Mouse (Mus musculus) testis, postnatal 14 days (tissue): Measurements from ENCODE around the gene Jazf1.

Experiments
- DNase-seq: peaks from one replicate; pipeline ENCODE4 v3.0.0; 2021; ENCODE audit warnings: low spot score

Jazf1 gene

DNA sequence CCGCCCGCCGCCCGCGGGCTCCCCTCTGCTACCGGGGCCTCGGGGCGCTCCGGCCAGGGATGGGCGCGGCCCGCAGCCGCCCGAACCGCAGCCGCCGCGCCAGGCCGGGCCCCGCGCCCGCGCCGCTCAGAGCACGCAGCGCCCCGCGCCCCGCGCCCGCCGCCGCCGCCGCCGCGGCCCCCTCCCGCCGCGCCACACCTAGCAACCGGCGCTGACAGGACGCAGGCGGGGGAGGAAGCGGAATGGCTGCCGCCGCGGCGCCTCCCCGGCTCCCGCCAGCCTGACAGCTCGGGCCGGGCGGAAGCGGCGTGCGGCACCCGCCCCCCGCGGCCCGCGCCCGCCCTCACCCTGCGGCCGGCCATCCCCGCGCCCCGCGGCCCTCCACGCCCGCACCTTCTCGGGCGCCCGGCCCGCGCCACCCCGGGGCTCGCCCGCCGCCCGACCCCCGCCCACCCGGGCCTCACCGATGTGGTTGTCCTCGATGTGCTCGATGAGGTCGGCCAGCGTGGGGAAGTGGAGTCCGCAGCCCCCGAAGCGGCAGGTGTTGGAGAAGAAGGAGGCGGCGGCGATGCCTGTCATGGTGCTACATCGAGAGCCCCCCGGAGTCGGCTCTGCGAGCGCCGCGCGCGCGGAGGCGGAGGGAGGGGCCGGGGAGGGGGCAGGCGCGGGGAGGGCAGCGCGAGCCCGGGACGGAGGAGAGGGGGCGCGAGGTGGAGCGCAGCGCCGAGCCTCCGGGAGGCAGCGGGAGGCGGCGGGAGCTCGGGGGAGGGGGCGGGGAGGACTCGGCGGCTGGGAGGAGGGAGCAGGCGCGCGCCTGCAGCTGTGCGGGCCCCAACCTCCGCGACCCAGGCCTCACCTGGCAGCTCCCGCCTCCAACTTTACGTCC, at the start of gene Jazf1:
Jazf1 (minus strand) TSS at position 643 of the 886 bp plus-strand sequence.
- peak; percentile 74 for DNase-seq

DNA sequence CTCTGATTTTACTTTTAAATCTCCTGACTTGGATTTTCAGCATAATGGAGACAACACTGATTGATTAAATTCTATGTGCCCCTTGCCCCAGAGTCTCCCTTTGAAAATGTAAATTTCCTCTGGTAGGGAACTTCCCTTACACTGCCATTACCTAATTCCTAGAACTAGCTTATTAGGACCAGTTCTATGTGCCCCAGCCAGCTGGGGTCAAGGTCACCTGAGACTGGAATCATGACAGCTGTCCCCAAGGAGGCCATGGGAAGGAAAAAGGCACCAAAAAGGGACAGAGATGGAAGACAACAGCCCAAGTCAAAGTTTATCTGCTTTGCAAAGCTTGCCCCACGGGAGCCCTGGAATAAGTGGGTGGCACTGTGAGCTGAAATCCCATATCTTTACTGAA, 49.4 kb upstream of the Jazf1 start:
- DNase-seq = no peak

GRCm38 (mm10) chr6:53086879-53087278, 18.4 kb upstream of the Jazf1 start:
- no peak for DNase-seq

DNA sequence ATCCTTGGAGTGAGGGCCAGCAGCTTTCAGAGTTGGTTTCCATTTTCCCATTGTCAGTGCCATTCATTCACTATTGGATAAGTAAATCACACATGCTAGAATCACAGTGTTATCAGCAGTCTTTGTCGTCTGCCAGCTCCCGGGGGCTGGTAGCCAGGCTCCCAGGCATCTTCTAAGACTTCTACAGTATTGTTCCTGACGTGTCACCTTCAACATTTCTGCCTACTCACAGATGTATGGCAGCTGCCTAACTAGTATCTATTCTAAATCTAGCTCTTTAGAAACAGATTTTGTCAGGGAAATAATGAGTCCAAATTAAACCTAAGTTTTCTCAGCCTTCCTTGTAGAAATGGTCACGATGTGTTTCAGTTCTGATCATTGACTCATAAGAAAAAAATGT, 12.8 kb upstream of the Jazf1 start:
- no peak for DNase-seq

DNA sequence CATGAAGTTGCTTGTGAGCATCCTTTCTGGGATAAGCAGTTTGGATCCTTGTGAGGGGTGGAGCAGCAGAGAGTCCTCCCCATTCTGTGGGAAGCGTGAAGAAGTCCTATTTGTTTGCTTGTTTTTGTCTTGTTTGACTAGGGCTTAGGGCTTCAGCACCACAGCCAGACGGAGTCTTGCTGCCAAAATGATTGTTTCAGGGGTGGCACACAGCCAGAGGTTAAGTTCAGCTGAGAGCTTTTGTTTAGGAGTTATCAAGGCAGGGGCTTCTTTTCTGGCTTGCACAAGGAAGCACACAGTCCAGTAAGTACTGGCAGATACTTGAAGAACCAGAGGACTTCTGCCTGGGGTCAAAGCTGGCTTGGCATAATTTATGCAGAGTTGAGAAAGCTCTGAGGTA, 10.2 kb upstream of the Jazf1 start:
- DNase-seq = peak; percentile 17

DNA sequence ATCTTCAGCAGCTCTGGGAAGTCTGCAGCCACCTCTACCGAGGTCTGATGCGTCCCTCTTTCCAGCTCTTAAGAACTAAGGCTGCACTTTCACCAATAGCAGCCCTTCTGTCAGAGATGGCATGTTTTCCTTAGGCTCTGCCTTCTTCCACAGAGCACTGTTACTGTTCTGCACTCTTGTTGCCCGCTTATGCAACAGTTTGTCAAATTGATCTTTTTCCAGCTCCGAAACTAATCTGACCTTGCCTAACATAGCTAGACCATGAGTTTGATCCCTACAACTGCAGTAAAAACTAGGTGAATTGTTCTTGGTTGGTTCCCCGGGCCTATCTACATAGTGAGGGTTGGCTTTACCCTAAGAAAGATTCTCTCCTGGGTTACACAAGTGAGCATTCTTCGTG, 3.3 kb upstream of the Jazf1 start:
- no peak for DNase-seq

DNA sequence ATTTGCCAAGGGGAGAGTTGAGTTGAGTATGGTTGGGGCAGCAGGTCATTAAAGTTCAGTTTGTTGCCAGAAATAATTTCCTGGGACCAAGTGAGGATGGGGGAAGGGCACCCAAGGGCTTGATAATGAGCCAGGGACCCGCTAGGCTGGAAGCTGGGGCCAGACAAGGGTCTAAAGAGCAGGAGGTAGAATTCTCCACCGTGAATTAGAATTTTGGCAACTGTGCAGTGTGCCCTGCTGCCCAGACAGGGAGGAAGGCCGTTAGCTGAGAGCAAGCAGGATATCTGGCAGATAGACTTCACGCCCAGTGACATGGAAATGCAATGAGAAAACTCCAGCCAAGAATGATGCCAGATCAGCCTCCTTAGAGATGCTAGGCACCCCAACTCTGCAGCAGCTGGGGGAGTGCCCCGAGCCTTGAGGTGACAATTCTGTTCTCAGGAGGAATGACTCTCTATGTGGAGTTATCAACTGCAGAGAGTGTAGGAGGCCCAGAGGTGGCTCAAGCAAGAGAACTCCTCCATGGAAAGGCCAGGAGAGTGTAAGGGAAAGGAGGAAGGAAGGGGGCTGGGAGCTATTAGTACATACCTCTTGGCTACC, 1.6 kb upstream of the Jazf1 start:
- peak; percentile 63 for DNase-seq

DNA sequence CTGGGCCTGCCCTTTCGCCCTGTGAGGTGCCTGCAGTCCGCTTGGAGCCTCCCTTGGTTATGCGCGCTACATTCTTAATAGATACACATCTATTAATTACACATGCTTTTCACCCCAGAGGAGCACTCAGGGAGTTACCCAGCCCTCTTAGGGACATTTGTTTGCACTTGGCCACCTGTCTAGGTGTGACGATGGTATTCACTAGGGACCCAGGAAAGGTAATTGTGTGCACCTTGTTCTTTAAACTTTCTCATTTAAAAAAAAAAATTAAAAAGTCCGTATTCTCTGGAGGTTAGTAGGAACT, 396 bp upstream of the Jazf1 start:
- no peak for DNase-seq

GRCm38 (mm10) chr6:53067446-53067988, 914 bp downstream of the Jazf1 start:
- peak; percentile 62 for DNase-seq

- no peak for DNase-seq
Measured at GRCm38 (mm10) chr6:53066978-53067377, 1.5 kb downstream of the Jazf1 start.

DNA sequence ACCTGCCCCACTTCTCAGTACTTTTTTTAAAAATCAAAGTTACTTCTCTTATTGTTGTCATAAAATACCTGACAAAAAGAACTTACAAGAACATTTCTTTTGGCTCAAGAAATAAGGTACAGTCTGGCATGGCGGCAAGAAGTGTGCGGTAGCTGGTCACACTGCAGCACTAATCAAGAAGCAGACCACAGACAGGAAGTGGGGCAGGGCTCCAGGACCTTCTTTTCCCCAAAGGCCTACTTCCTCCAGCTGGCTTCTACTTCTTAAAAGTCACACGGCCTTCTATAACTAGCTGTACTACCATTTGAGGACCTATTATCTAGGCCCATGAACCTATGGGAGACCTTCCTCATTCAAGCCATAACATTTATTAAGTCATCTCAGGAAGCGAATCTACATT, 4.4 kb downstream of the Jazf1 start:
- DNase-seq = no peak

GRCm38 (mm10) chr6:53054909-53055308, 13.5 kb downstream of the Jazf1 start:
- DNase-seq = no peak

DNA sequence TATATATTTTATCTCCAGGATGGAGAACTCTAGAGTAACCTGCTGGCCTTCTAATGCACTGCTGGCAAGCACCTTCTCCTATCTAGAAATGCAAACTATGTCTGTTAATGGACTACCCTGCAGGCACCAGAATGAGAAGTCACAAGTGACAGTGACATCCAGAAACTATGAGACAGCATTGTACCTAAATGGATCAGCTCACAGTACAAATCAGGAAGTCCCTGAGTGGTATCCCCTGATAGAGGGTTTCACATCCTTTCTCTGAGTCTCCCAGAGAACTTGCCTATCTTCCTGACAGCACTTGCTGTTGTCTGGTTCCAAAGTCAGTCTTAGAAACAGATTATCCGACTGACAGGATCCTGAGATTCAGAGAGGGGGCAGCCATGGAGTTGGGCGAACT, 22.9 kb downstream of the Jazf1 start:
- no peak for DNase-seq

- DNase-seq = no peak
Measured at GRCm38 (mm10) chr6:53038176-53038575, 30.3 kb downstream of the Jazf1 start.

DNA sequence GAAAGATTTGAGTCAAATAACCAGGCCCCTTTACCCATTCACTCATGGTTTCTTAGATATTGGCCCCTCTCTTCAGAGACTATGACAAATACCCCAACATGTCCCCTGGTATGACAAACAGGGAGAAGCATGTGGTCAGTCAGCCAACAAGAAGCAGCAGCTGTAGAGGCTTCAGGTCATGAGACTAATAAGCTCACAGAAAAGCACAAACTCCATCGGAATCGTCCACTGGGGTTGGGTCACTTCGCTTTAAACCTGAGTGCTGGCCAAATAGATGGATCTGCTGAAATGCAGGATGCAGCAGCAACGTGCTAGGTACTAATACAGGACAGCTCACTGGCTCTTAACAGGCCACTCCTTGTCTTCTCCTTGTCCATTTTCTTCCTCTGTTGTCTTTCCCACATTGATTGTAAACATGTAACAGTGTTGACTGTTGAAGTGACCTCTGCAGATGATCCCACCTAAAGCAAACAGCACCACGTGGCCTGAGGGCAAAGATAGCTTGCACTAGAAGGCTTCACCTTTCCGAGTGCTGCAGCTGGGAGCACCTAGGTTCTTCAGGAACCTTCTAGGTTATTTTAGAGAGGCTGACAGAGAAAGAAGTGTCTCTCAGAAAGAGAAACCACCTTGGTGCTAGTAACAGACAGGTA, 33.9 kb downstream of the Jazf1 start:
- no peak for DNase-seq

GRCm38 (mm10) chr6:53032730-53033484, 35.5 kb downstream of the Jazf1 start:
- no peak for DNase-seq

- no peak for DNase-seq
Measured at GRCm38 (mm10) chr6:53022069-53022468, 46.4 kb downstream of the Jazf1 start.

DNA sequence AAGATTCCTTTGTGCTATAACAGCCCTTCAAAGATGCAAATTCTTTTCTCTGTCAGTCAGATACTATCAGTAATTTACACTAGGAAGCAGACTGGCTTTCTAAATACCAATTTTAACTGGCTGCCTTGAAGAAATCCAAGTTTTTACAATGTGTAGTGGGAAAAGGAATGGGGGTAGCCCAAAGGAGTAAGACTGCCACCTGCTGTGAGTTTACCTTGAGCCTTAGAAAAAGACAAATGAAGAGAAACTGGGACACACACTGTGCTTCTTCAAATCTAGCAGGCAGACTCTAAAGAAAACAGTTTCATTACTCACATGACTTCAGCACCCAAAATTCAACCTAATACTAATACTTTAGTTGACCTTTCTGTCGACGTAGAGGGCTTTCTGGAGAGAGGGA, 47.4 kb downstream of the Jazf1 start:
- no peak for DNase-seq

- DNase-seq = no peak
Measured at GRCm38 (mm10) chr6:53017357-53018205, 50.9 kb downstream of the Jazf1 start.

- no peak for DNase-seq
Measured at GRCm38 (mm10) chr6:53014460-53015455, 53.7 kb downstream of the Jazf1 start.
